10 mouse cellular contexts compared by ENCODE assay signal in the genomic region with DNA sequence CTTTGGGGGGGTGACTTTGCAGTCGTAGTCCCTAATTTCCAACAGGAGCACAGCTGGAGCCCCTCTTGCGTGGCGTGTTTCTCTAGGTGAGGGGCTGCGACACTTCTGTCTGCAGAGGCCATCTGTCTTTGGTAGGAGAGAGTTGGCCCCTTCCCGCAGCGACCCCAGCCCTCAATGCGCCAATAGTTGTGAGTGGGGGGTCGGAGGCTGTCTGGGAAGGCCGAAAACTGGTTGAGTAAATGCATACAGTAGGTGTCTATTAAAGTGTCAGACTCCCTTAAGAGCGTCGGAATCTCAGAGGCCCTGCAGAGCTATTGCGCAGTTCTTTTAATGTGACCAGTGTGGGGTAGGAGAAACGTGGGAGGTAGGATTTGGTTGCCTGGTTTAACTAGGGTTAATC. TPM values are rescaled to one million over a fixed set of nuclear protein-coding genes. Genes with fewer than 3 reads are reported as not detected.
DNase-seq lines count a peak whose midpoint lies in the region; ATAC-seq lines count a peak whose summit lies in the region.
"Had no signal": no experiment of that assay in that cellular context is flagged by ENCODE, and none has a peak within 500 bp of the region (broad histone marks: within the 10 kb centered on the region; RNA-seq: fewer than 3 reads in every experiment).

No protein-coding gene starts in this region.

- H3K9me3 ChIP-seq in kidney, embryonic 14.5 days (ENCODE audit: control insufficient read depth, low read length): no peaks in the 10 kb centered on the region
- no peaks in the 10 kb centered on the region for H3K9me3 ChIP-seq in forebrain, embryonic 13.5 days (replicated peaks)
- H3K9me3 ChIP-seq in limb, embryonic 12.5 days: no peaks in the 10 kb centered on the region
- no peaks in the 10 kb centered on the region for H3K9me3 ChIP-seq in neural tube, embryonic 13.5 days

- no peak overlapping the region for H3K27ac ChIP-seq in kidney, embryonic 14.5 days (ENCODE audit: low read depth, low read length)
- H3K27ac ChIP-seq in forebrain, embryonic 13.5 days: 0 out of 2 replicates have a peak overlapping the region, but pooled peaks have one; percentile 19
- H3K27ac ChIP-seq in limb, embryonic 12.5 days: 0 out of 2 replicates have a peak overlapping the region, but pooled peaks have one; percentile 45
- no peak overlapping the region for H3K27ac ChIP-seq in neural tube, embryonic 13.5 days (replicated peaks)

- H3K27me3 ChIP-seq in kidney, embryonic 14.5 days (ENCODE audit: control insufficient read depth, insufficient read depth, low read length): peaks cover 50% of the 10 kb centered on the region
- peaks cover 78% of the 10 kb centered on the region for H3K27me3 ChIP-seq in forebrain, embryonic 13.5 days
- peaks cover 76% of the 10 kb centered on the region for H3K27me3 ChIP-seq in limb, embryonic 12.5 days
- H3K27me3 ChIP-seq in neural tube, embryonic 13.5 days: peaks cover 75% of the 10 kb centered on the region

- peak overlapping the region; percentile 35; the same call in 1 of the 2 replicates for H3K9ac ChIP-seq in kidney, embryonic 14.5 days (ENCODE audit: low read depth, low read length)
- peak overlapping the region; percentile 67; the same call in 1 of the 2 replicates for H3K9ac ChIP-seq in forebrain, embryonic 13.5 days
- peak overlapping the region; percentile 69 for H3K9ac ChIP-seq in limb, embryonic 12.5 days (replicated peaks)
- peak overlapping the region; percentile 73 for H3K9ac ChIP-seq in neural tube, embryonic 13.5 days

- peak overlapping the region; percentile 75; the same call in 1 of the 2 replicates for H3K4me2 ChIP-seq in kidney, embryonic 14.5 days (replicated peaks; ENCODE audit: low read depth, low read length)
- peak overlapping the region; percentile 84 for H3K4me2 ChIP-seq in forebrain, embryonic 13.5 days
- peak overlapping the region; percentile 91 for H3K4me2 ChIP-seq in limb, embryonic 12.5 days
- peak overlapping the region; percentile 85 for H3K4me2 ChIP-seq in neural tube, embryonic 13.5 days

- H3K4me1 ChIP-seq in kidney, embryonic 14.5 days (ENCODE audit: control insufficient read depth, insufficient read depth, low read length): peaks cover 26% of the 10 kb centered on the region
- H3K4me1 ChIP-seq in forebrain, embryonic 13.5 days: peaks cover 69% of the 10 kb centered on the region
- peaks cover 80% of the 10 kb centered on the region for H3K4me1 ChIP-seq in limb, embryonic 12.5 days (replicated peaks)
- peaks cover 74% of the 10 kb centered on the region for H3K4me1 ChIP-seq in neural tube, embryonic 13.5 days (replicated peaks)

- H3K4me3 ChIP-seq in kidney, embryonic 14.5 days (ENCODE audit: low read length): peak overlapping the region; percentile 42; the same call in 1 of the 2 replicates
- peak overlapping the region; percentile 50 for H3K4me3 ChIP-seq in forebrain, embryonic 13.5 days
- H3K4me3 ChIP-seq in limb, embryonic 12.5 days (replicated peaks): peak overlapping the region; percentile 52
- H3K4me3 ChIP-seq in neural tube, embryonic 13.5 days: peak overlapping the region; percentile 48

- H3K36me3 ChIP-seq in kidney, embryonic 14.5 days (ENCODE audit: control insufficient read depth, insufficient read depth, low read length): no peaks in the 10 kb centered on the region
- H3K36me3 ChIP-seq in forebrain, embryonic 13.5 days (ENCODE audit: poor library complexity, severe bottlenecking): no peaks in the 10 kb centered on the region
- no peaks in the 10 kb centered on the region for H3K36me3 ChIP-seq in limb, embryonic 12.5 days
- H3K36me3 ChIP-seq in neural tube, embryonic 13.5 days: no peaks in the 10 kb centered on the region

- no peak for DNase-seq in kidney, postnatal 36 days
- DNase-seq in thymus, postnatal 36 days: no peak
- no peak for DNase-seq in testis, postnatal 14 days (ENCODE audit: low spot score)
- DNase-seq in kidney, postnatal 25 days: no peak
- DNase-seq: cerebellum, adult 9-11 months; gastrocnemius, postnatal 25 days had no signal

- WGBS in kidney, embryonic 14.5 days: 9% methylated on average over 13 of the region's 13 CpGs
- 11% methylated on average over 13 of the region's 13 CpGs for WGBS in forebrain, embryonic 13.5 days
- 8% methylated on average over 13 of the region's 13 CpGs for WGBS in limb, embryonic 12.5 days
- WGBS in neural tube, embryonic 13.5 days: 11% methylated on average over 13 of the region's 13 CpGs

- no peak for ATAC-seq in kidney, embryonic 14.5 days (ENCODE audit: low FRiP score, low TSS enrichment)
- ATAC-seq in forebrain, embryonic 13.5 days: no peak
- no peak for ATAC-seq in limb, embryonic 12.5 days (ENCODE audit: insufficient number of reproducible peaks, insufficient read depth, low FRiP score, low TSS enrichment, low read depth)
- no peak for ATAC-seq in neural tube, embryonic 13.5 days (ENCODE audit: low read depth)

RNA-seq across cellular contexts. Expression of a gene that starts 1.5 kb away (rescaled TPM):
- 51.1 and 52.4 TPM in 2 replicates for polyA plus RNA-seq in kidney, embryonic 14.5 days (2014; fragmentation: Nextera tagmentation; extraction: Ambion mirVana)
- 69.3 and 118 TPM in 2 replicates for polyA plus RNA-seq in forebrain, embryonic 13.5 days (2015; fragmentation: Nextera tagmentation; extraction: Ambion mirVana)
- 120 and 148 TPM in 2 replicates for polyA plus RNA-seq in limb, embryonic 12.5 days (2016; fragmentation: Nextera tagmentation; extraction: Ambion mirVana)
- polyA plus RNA-seq in neural tube, embryonic 13.5 days (2015; fragmentation: Nextera tagmentation; extraction: Ambion mirVana): 77.7 and 96.5 TPM in 2 replicates

Comparison
In these comparisons a context has a peak if more than half of its experiments do, and no peak if none do; other contexts are left out.
1. H3K27ac ChIP-seq: peak in forebrain, embryonic 13.5 days (single experiment) and limb, embryonic 12.5 days (single experiment); none in kidney, embryonic 14.5 days (single experiment) and neural tube, embryonic 13.5 days (single experiment).
2. Peak in every context shown above with its lines, with median percentiles within 50 percentile points of each other: H3K4me2 ChIP-seq, H3K4me3 ChIP-seq and H3K9ac ChIP-seq.